Mouse (Mus musculus) stomach, postnatal 0 days (tissue): ENCODE data around the gene Klc1.

Experiments used
- CTCF ChIP-seq: IDR thresholded peaks from 2 replicates; pipeline ENCODE4 v1.5.1; 2016; ENCODE audit warnings: antibody characterized with exemption, low read depth, mild to moderate bottlenecking, moderate library complexity
- EP300 ChIP-seq: optimal IDR thresholded peaks from 2 replicates; pipeline ENCODE3; 2016; ENCODE audit warnings: antibody characterized with exemption

DNA sequence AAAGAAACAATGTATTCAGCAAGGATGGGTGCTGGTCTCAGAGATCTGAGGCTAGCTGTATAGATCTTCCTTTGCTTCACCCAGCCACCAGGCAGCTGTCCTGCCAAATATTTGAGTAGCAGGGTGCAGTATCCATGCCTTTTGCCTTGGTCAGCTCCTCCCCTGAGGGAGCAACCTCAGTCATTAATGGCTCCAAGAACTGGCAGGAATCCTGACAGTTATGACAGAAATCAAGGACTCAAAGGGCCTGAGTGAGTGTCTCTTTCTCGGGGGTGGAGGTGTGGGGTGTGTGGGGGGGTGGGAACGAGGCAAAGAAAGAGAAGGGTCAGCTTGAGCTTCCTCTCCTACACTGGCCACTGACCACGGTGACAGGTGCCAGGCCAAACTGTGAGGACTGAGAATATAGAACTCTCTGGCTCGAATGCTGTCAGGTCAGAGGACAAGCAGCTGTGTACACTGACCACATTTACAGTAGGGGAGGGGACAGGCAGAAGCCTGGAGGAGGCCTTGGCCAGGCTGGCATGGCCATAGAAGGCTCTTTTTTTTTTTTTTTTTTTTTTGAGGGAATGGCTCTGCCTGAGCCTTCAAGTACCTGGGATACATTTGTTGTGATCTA lies 2.5 kb upstream of the Klc1 start:
- TF ChIP-seq CTCF (no peak), EP300 (no peak)
